Mouse (Mus musculus) layer of hippocampus, adult 2 months (tissue): ENCODE data around the gene Cfap61. TPM values are rescaled to one million over a fixed set of nuclear protein-coding genes. Genes with fewer than 3 reads are reported as not detected.

Experiments
- DNase-seq, 2 experiments: peaks; one replicate each; pipeline ENCODE4 v3.0.0; 2022; ENCODE audit warnings: low spot score in 2 of 2
- H3K27ac ChIP-seq: fragments of 200-600 bp; 2 replicates; pipeline ENCODE4 v1.8.1; 2022
- H3K4me3 ChIP-seq: fragments of 200-600 bp; 2 replicates; pipeline ENCODE4 v1.8.1; 2022; ENCODE audit warnings: mild to moderate bottlenecking
- CTCF ChIP-seq: fragments of 200-600 bp; conservative IDR thresholded peaks from 2 replicates; pipeline ENCODE4 v1.8.1; 2022; ENCODE audit warnings: antibody characterized with exemption, mild to moderate bottlenecking, moderate library complexity
- total RNA-seq, 2 experiments: library from RNA; stranded (reverse); gene quantifications; 2 replicates each; pipeline ENCODE4 v1.2.3; 2021

Cfap61 gene
- total RNA-seq, 2 experiments from 2014 or later: 2.0 to 2.2 TPM

GRCm38 (mm10) chr2:146051334-146051733 lies 116.8 kb downstream of the Cfap61 start:
- Histone ChIP-seq H3K4me3 (no peak overlapping the region), H3K27ac (no peak overlapping the region)
- TF ChIP-seq CTCF: no peak
- DNase-seq: peak in 1 of 2 experiments; percentile 34

- no peak overlapping the region for H3K27ac ChIP-seq
- H3K4me3 ChIP-seq: no peak overlapping the region
- TF ChIP-seq CTCF: no peak
- DNase-seq: no peak
Observed at GRCm38 (mm10) chr2:146057123-146057522, 122.5 kb downstream of the Cfap61 start.

- DNase-seq: no peak
- TF ChIP-seq CTCF: no peak
- Histone ChIP-seq H3K4me3 (no peak overlapping the region), H3K27ac (no peak overlapping the region)
Observed at GRCm38 (mm10) chr2:146058791-146059190, 124.2 kb downstream of the Cfap61 start.

- no peak overlapping the region; the same call in 1 of the 2 replicates for H3K4me3 ChIP-seq
- H3K27ac ChIP-seq: no peak overlapping the region
- no peak for DNase-seq
- no peak for TF ChIP-seq CTCF
Observed at GRCm38 (mm10) chr2:146061421-146062300, 127.1 kb downstream of the Cfap61 start.

- TF ChIP-seq CTCF: no peak
- no peak for DNase-seq
- Histone ChIP-seq H3K27ac (no peak overlapping the region), H3K4me3 (peak overlapping the region; percentile 22; the same call in 1 of the 2 replicates)
Observed at GRCm38 (mm10) chr2:146062330-146063092, 127.9 kb downstream of the Cfap61 start.

GRCm38 (mm10) chr2:146063093-146064074 lies 128.8 kb downstream of the Cfap61 start:
- no peak overlapping the region; the same call in 1 of the 2 replicates for H3K4me3 ChIP-seq
- no peak for TF ChIP-seq CTCF
- no peak overlapping the region for H3K27ac ChIP-seq
- DNase-seq: no peak

- Histone ChIP-seq H3K4me3 (no peak overlapping the region), H3K27ac (no peak overlapping the region)
- DNase-seq: no peak
- no peak for TF ChIP-seq CTCF
Observed at GRCm38 (mm10) chr2:146067364-146067763, 132.8 kb downstream of the Cfap61 start.

- no peak for DNase-seq
- Histone ChIP-seq H3K4me3 (no peak overlapping the region), H3K27ac (no peak overlapping the region)
- TF ChIP-seq CTCF: no peak
Observed at GRCm38 (mm10) chr2:146073300-146073699, 138.7 kb downstream of the Cfap61 start.

GRCm38 (mm10) chr2:146077117-146077516 lies 142.5 kb downstream of the Cfap61 start:
- no peak for TF ChIP-seq CTCF
- DNase-seq: no peak
- H3K4me3 ChIP-seq: no peak overlapping the region
- no peak overlapping the region for H3K27ac ChIP-seq

- Histone ChIP-seq H3K27ac (no peak overlapping the region), H3K4me3 (no peak overlapping the region)
- TF ChIP-seq CTCF: no peak
- no peak for DNase-seq
Observed at GRCm38 (mm10) chr2:146080282-146080681, 145.7 kb downstream of the Cfap61 start.

- no peak overlapping the region for H3K27ac ChIP-seq
- no peak for DNase-seq
- no peak for TF ChIP-seq CTCF
- H3K4me3 ChIP-seq: no peak overlapping the region
Observed at GRCm38 (mm10) chr2:146083326-146083871, 148.8 kb downstream of the Cfap61 start.

- Histone ChIP-seq H3K27ac (no peak overlapping the region), H3K4me3 (no peak overlapping the region)
- no peak for TF ChIP-seq CTCF
- no peak for DNase-seq
Observed at GRCm38 (mm10) chr2:146087411-146087810, 152.8 kb downstream of the Cfap61 start.
